Mouse (Mus musculus): ENCODE measurements at regions not wholly inside any gene's neighbourhood (a gene's known extent, or its start where the extent isn't known, plus 50 kb on each side); places are given as distances from the start of the nearest gene placed in this dataset.

- no peak overlapping the region for H3K4me3 ChIP-seq (ENCODE audit: low read depth, low read length)
- no peak for ATAC-seq (replicated peaks; ENCODE audit: low FRiP score)
- H3K4me1 ChIP-seq (replicated peaks; ENCODE audit: control insufficient read depth, insufficient read depth, low read length): no peaks in the 10 kb centered on the region
- no peak overlapping the region for H3K9ac ChIP-seq (ENCODE audit: low read length)
- H3K9me3 ChIP-seq (ENCODE audit: control insufficient read depth, low read length): no peaks in the 10 kb centered on the region
- H3K27me3 ChIP-seq (ENCODE audit: control insufficient read depth, insufficient read depth, low read length): no peaks in the 10 kb centered on the region
- no peak for DNase-seq (ENCODE audit: low spot score)
- H3K27ac ChIP-seq (ENCODE audit: low read depth, low read length): no peak overlapping the region
- WGBS: 94% methylated on average over 4 of the region's 4 CpGs
- H3K4me2 ChIP-seq (ENCODE audit: low read depth, low read length, severe bottlenecking): no peak overlapping the region
- H3K36me3 ChIP-seq (ENCODE audit: control insufficient read depth, insufficient read depth, low read length): no peaks in the 10 kb centered on the region
Measured at GRCm38 (mm10) chr5:133047456-133047855, 504.3 kb upstream of the Auts2 start.

GRCm38 (mm10) chr5:133045637-133046036, 502.5 kb upstream of the Auts2 start:
- Histone ChIP-seq H3K27ac (ENCODE audit: low read depth, low read length) (no peak overlapping the region), H3K9ac (ENCODE audit: low read length) (no peak overlapping the region), H3K4me1 (replicated peaks; ENCODE audit: control insufficient read depth, insufficient read depth, low read length) (no peaks in the 10 kb centered on the region), H3K4me2 (ENCODE audit: low read depth, low read length, severe bottlenecking) (no peak overlapping the region), H3K4me3 (ENCODE audit: low read depth, low read length) (no peak overlapping the region), H3K27me3 (ENCODE audit: control insufficient read depth, insufficient read depth, low read length) (no peaks in the 10 kb centered on the region), H3K9me3 (ENCODE audit: control insufficient read depth, low read length) (no peaks in the 10 kb centered on the region), H3K36me3 (ENCODE audit: control insufficient read depth, insufficient read depth, low read length) (no peaks in the 10 kb centered on the region)
- ATAC-seq (replicated peaks; ENCODE audit: low FRiP score) (no peak), DNase-seq (ENCODE audit: low spot score) (no peak)
- 78% methylated on average over 9 of the region's 9 CpGs for WGBS

- Histone ChIP-seq H3K4me3 (ENCODE audit: low read depth, low read length) (no peak overlapping the region), H3K9me3 (ENCODE audit: control insufficient read depth, low read length) (no peaks in the 10 kb centered on the region), H3K27me3 (ENCODE audit: control insufficient read depth, insufficient read depth, low read length) (no peaks in the 10 kb centered on the region), H3K4me1 (replicated peaks; ENCODE audit: control insufficient read depth, insufficient read depth, low read length) (no peaks in the 10 kb centered on the region), H3K9ac (ENCODE audit: low read length) (no peak overlapping the region), H3K27ac (ENCODE audit: low read depth, low read length) (no peak overlapping the region), H3K36me3 (ENCODE audit: control insufficient read depth, insufficient read depth, low read length) (no peaks in the 10 kb centered on the region), H3K4me2 (ENCODE audit: low read depth, low read length, severe bottlenecking) (no peak overlapping the region)
- ATAC-seq (replicated peaks; ENCODE audit: low FRiP score) (no peak), DNase-seq (ENCODE audit: low spot score) (no peak)
- 86% methylated on average over 4 of the region's 4 CpGs for WGBS
Measured at GRCm38 (mm10) chr5:133027590-133027989, 484.4 kb upstream of the Auts2 start.

GRCm38 (mm10) chr5:133025121-133025520, 482.0 kb upstream of the Auts2 start:
- DNase-seq (ENCODE audit: low spot score) (no peak), ATAC-seq (replicated peaks; ENCODE audit: low FRiP score) (no peak)
- no peaks in the 10 kb centered on the region for H3K27me3 ChIP-seq (ENCODE audit: control insufficient read depth, insufficient read depth, low read length)
- no peak overlapping the region for H3K4me2 ChIP-seq (ENCODE audit: low read depth, low read length, severe bottlenecking)
- H3K9ac ChIP-seq (ENCODE audit: low read length): no peak overlapping the region
- 89% methylated on average over 4 of the region's 4 CpGs for WGBS
- no peak overlapping the region for H3K4me3 ChIP-seq (ENCODE audit: low read depth, low read length)
- H3K4me1 ChIP-seq (replicated peaks; ENCODE audit: control insufficient read depth, insufficient read depth, low read length): no peaks in the 10 kb centered on the region
- H3K36me3 ChIP-seq (ENCODE audit: control insufficient read depth, insufficient read depth, low read length): no peaks in the 10 kb centered on the region
- no peaks in the 10 kb centered on the region for H3K9me3 ChIP-seq (ENCODE audit: control insufficient read depth, low read length)
- H3K27ac ChIP-seq (ENCODE audit: low read depth, low read length): no peak overlapping the region

- no peaks in the 10 kb centered on the region for H3K36me3 ChIP-seq (ENCODE audit: control insufficient read depth, insufficient read depth, low read length)
- no peak overlapping the region for H3K27ac ChIP-seq (ENCODE audit: low read depth, low read length)
- no peaks in the 10 kb centered on the region for H3K9me3 ChIP-seq (ENCODE audit: control insufficient read depth, low read length)
- H3K4me1 ChIP-seq (replicated peaks; ENCODE audit: control insufficient read depth, insufficient read depth, low read length): no peaks in the 10 kb centered on the region
- DNase-seq (ENCODE audit: low spot score) (no peak), ATAC-seq (replicated peaks; ENCODE audit: low FRiP score) (no peak)
- H3K4me3 ChIP-seq (ENCODE audit: low read depth, low read length): no peak overlapping the region
- H3K4me2 ChIP-seq (ENCODE audit: low read depth, low read length, severe bottlenecking): no peak overlapping the region
- no peak overlapping the region for H3K9ac ChIP-seq (ENCODE audit: low read length)
- no peaks in the 10 kb centered on the region for H3K27me3 ChIP-seq (ENCODE audit: control insufficient read depth, insufficient read depth, low read length)
Measured at GRCm38 (mm10) chr5:133020821-133021220, 477.7 kb upstream of the Auts2 start.

GRCm38 (mm10) chr5:133020116-133020515, 477.0 kb upstream of the Auts2 start:
- Histone ChIP-seq H3K27me3 (ENCODE audit: control insufficient read depth, insufficient read depth, low read length) (no peaks in the 10 kb centered on the region), H3K27ac (ENCODE audit: low read depth, low read length) (no peak overlapping the region), H3K4me3 (ENCODE audit: low read depth, low read length) (no peak overlapping the region), H3K9ac (ENCODE audit: low read length) (no peak overlapping the region), H3K4me2 (ENCODE audit: low read depth, low read length, severe bottlenecking) (no peak overlapping the region), H3K9me3 (ENCODE audit: control insufficient read depth, low read length) (no peaks in the 10 kb centered on the region), H3K4me1 (replicated peaks; ENCODE audit: control insufficient read depth, insufficient read depth, low read length) (no peaks in the 10 kb centered on the region), H3K36me3 (ENCODE audit: control insufficient read depth, insufficient read depth, low read length) (no peaks in the 10 kb centered on the region)
- ATAC-seq (replicated peaks; ENCODE audit: low FRiP score) (no peak), DNase-seq (ENCODE audit: low spot score) (no peak)
- WGBS: 68% methylated on average over 1 of the region's 1 CpGs

GRCm38 (mm10) chr5:133010624-133011575, 467.8 kb upstream of the Auts2 start:
- Histone ChIP-seq H3K36me3 (ENCODE audit: control insufficient read depth, insufficient read depth, low read length) (no peaks in the 10 kb centered on the region), H3K27me3 (ENCODE audit: control insufficient read depth, insufficient read depth, low read length) (no peaks in the 10 kb centered on the region), H3K4me1 (replicated peaks; ENCODE audit: control insufficient read depth, insufficient read depth, low read length) (no peaks in the 10 kb centered on the region), H3K9me3 (ENCODE audit: control insufficient read depth, low read length) (no peaks in the 10 kb centered on the region), H3K4me2 (ENCODE audit: low read depth, low read length, severe bottlenecking) (no peak overlapping the region), H3K4me3 (ENCODE audit: low read depth, low read length) (no peak overlapping the region), H3K27ac (ENCODE audit: low read depth, low read length) (no peak overlapping the region), H3K9ac (ENCODE audit: low read length) (no peak overlapping the region)
- ATAC-seq (replicated peaks; ENCODE audit: low FRiP score) (no peak), DNase-seq (ENCODE audit: low spot score) (no peak)
- WGBS: 78% methylated on average over 14 of the region's 14 CpGs

- no peaks in the 10 kb centered on the region for H3K27me3 ChIP-seq (ENCODE audit: control insufficient read depth, insufficient read depth, low read length)
- H3K36me3 ChIP-seq (ENCODE audit: control insufficient read depth, insufficient read depth, low read length): no peaks in the 10 kb centered on the region
- no peaks in the 10 kb centered on the region for H3K9me3 ChIP-seq (ENCODE audit: control insufficient read depth, low read length)
- no peak overlapping the region for H3K27ac ChIP-seq (ENCODE audit: low read depth, low read length)
- no peak overlapping the region for H3K4me3 ChIP-seq (ENCODE audit: low read depth, low read length)
- ATAC-seq (replicated peaks; ENCODE audit: low FRiP score): no peak
- no peak overlapping the region for H3K9ac ChIP-seq (ENCODE audit: low read length)
- H3K4me1 ChIP-seq (replicated peaks; ENCODE audit: control insufficient read depth, insufficient read depth, low read length): no peaks in the 10 kb centered on the region
- no peak overlapping the region for H3K4me2 ChIP-seq (ENCODE audit: low read depth, low read length, severe bottlenecking)
- DNase-seq (ENCODE audit: low spot score): no peak
- 92% methylated on average over 7 of the region's 7 CpGs for WGBS
Measured at GRCm38 (mm10) chr5:132982866-132983265, 439.7 kb upstream of the Auts2 start.

GRCm38 (mm10) chr5:132979013-132979412, 435.9 kb upstream of the Auts2 start:
- no peak for DNase-seq (ENCODE audit: low spot score)
- H3K4me3 ChIP-seq (ENCODE audit: low read depth, low read length): no peak overlapping the region
- H3K27ac ChIP-seq (ENCODE audit: low read depth, low read length): no peak overlapping the region
- H3K4me2 ChIP-seq (ENCODE audit: low read depth, low read length, severe bottlenecking): no peak overlapping the region
- no peaks in the 10 kb centered on the region for H3K36me3 ChIP-seq (ENCODE audit: control insufficient read depth, insufficient read depth, low read length)
- H3K9ac ChIP-seq (ENCODE audit: low read length): no peak overlapping the region
- no peak for ATAC-seq (replicated peaks; ENCODE audit: low FRiP score)
- H3K27me3 ChIP-seq (ENCODE audit: control insufficient read depth, insufficient read depth, low read length): no peaks in the 10 kb centered on the region
- 87% methylated on average over 5 of the region's 5 CpGs for WGBS
- H3K4me1 ChIP-seq (replicated peaks; ENCODE audit: control insufficient read depth, insufficient read depth, low read length): no peaks in the 10 kb centered on the region
- H3K9me3 ChIP-seq (ENCODE audit: control insufficient read depth, low read length): no peaks in the 10 kb centered on the region

Measured in forebrain, embryonic 11.5 days (tissue).